16 mouse cellular contexts compared by ENCODE assay signal in the genomic region with DNA sequence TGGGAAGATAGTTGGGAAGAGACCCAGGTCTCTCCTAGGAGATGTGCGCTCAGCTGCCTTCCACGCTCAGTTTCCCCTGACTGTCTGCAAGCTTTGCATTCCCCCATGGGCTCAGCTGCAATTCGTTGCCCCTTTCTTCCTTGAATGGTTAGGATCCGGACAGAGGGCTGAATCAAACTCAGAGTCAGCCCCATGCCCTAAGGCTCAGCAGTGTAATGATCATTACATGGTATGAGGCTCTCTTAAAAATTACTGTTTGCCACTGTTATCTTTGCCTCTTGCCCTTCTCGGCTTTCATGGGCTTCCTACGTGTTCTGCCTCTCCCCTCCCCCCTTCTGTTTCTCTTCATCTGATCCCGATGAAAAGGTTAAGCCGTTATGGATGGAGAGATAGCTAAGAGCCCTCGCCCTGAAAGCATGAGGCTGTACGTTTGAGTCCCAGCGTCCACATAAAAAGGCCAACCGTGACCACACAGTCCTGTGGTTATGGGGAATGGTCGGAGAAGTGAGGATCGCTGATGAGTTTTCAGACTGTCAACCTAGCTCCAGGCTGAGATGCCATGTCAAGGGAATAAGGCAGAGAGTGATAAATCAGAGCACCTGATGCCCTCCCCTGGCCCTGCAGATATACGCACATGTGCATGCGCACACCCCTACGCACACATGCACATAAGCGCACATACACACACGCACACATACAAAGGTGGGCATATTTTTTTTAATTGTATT.
DNase-seq lines count a peak whose midpoint lies in the region; ATAC-seq and TF ChIP-seq lines count a peak whose summit lies in the region.
"Had no signal": no experiment of that assay in that cellular context is flagged by ENCODE, and none has a peak within 500 bp of the region (broad histone marks: within the 10 kb centered on the region; RNA-seq: fewer than 3 reads in every experiment).

No protein-coding gene starts in this region.

- no peak overlapping the region for H3K9ac ChIP-seq in kidney, embryonic 14.5 days (ENCODE audit: low read depth, low read length)
- H3K9ac ChIP-seq in embryonic facial prominence, embryonic 11.5 days (replicated peaks; ENCODE audit: low read length): no peak overlapping the region
- no peak overlapping the region for H3K9ac ChIP-seq in hindbrain, embryonic 15.5 days
- no peak overlapping the region for H3K9ac ChIP-seq in midbrain, postnatal 0 days (replicated peaks; ENCODE audit: low read length, poor library complexity, severe bottlenecking)
- H3K9ac ChIP-seq: liver, embryonic 13.5 days had no signal

- no peak overlapping the region for H3K4me2 ChIP-seq in kidney, embryonic 14.5 days (replicated peaks; ENCODE audit: low read depth, low read length)
- no peak overlapping the region for H3K4me2 ChIP-seq in embryonic facial prominence, embryonic 11.5 days (ENCODE audit: low read depth, low read length)
- H3K4me2 ChIP-seq in hindbrain, embryonic 15.5 days: peak overlapping the region; percentile 39
- H3K4me2 ChIP-seq in midbrain, postnatal 0 days (ENCODE audit: low read depth, low read length, poor library complexity, severe bottlenecking): peak overlapping the region; percentile 5; the same call in 1 of the 2 replicates
- H3K4me2 ChIP-seq: liver, embryonic 13.5 days had no signal

- 49% methylated on average over 19 of the region's 19 CpGs for WGBS in kidney, embryonic 14.5 days
- WGBS in embryonic facial prominence, embryonic 11.5 days: 51% methylated on average over 19 of the region's 19 CpGs
- WGBS in hindbrain, embryonic 15.5 days: 41% methylated on average over 19 of the region's 19 CpGs
- WGBS in midbrain, postnatal 0 days: 41% methylated on average over 19 of the region's 19 CpGs

- TF ChIP-seq CTCF in midbrain, postnatal 0 days (IDR thresholded peaks at IDR 0.05): peak; percentile 32

- ATAC-seq in kidney, embryonic 14.5 days (ENCODE audit: low FRiP score, low TSS enrichment): peak; percentile 58; the same call in 1 of the 2 replicates
- 0 out of 2 replicates have a peak, but pooled peaks have one; percentile 12 for ATAC-seq in embryonic facial prominence, embryonic 11.5 days (replicated peaks; ENCODE audit: insufficient number of reproducible peaks, low FRiP score, low TSS enrichment, low read depth)
- ATAC-seq in hindbrain, embryonic 15.5 days (ENCODE audit: low FRiP score, low read depth): no peak; the same call in 1 of the 2 replicates
- peak; percentile 34; the same call in 1 of the 2 replicates for ATAC-seq in midbrain, postnatal 0 days (ENCODE audit: low FRiP score)
- ATAC-seq: Patski had no signal

- no peaks in the 10 kb centered on the region for H3K27me3 ChIP-seq in kidney, embryonic 14.5 days (ENCODE audit: control insufficient read depth, insufficient read depth, low read length)
- no peaks in the 10 kb centered on the region for H3K27me3 ChIP-seq in embryonic facial prominence, embryonic 11.5 days (ENCODE audit: control insufficient read depth, insufficient read depth, low read length)
- H3K27me3 ChIP-seq in hindbrain, embryonic 15.5 days: no peaks in the 10 kb centered on the region
- no peaks in the 10 kb centered on the region for H3K27me3 ChIP-seq in midbrain, postnatal 0 days (ENCODE audit: insufficient read depth, low read length)
- H3K27me3 ChIP-seq: liver, embryonic 13.5 days had no signal

- H3K9me3 ChIP-seq in kidney, embryonic 14.5 days (ENCODE audit: control insufficient read depth, low read length): no peaks in the 10 kb centered on the region
- H3K9me3 ChIP-seq in embryonic facial prominence, embryonic 11.5 days (replicated peaks; ENCODE audit: control insufficient read depth, low read length): no peaks in the 10 kb centered on the region
- H3K9me3 ChIP-seq in hindbrain, embryonic 15.5 days: no peaks in the 10 kb centered on the region
- no peaks in the 10 kb centered on the region for H3K9me3 ChIP-seq in midbrain, postnatal 0 days (ENCODE audit: low read length)
- H3K9me3 ChIP-seq: heart, embryonic 10.5 days; liver, embryonic 13.5 days had no signal

- no peak for DNase-seq in kidney, adult 11 months
- DNase-seq in embryonic facial prominence, embryonic 11.5 days (ENCODE audit: low spot score): no peak
- no peak for DNase-seq in midbrain, postnatal 0 days (ENCODE audit: low spot score)
- no peak for DNase-seq in urinary bladder, postnatal 25 days (ENCODE audit: low spot score)
- DNase-seq in adrenal gland, postnatal 4 days (ENCODE audit: low spot score in 2 of 2): no peak
- DNase-seq in spleen, postnatal 4 days (ENCODE audit: low spot score in 2 of 2): no peak
- DNase-seq: gastrocnemius, postnatal 25 days; heart, postnatal 4 days; kidney, adult 18-20 months; liver, embryonic 13.5 days; lung, postnatal 10 days; right cerebral cortex, postnatal 14 days had no signal

- peaks cover 6% of the 10 kb centered on the region; the same call in 1 of the 2 replicates for H3K36me3 ChIP-seq in kidney, embryonic 14.5 days (ENCODE audit: control insufficient read depth, insufficient read depth, low read length)
- H3K36me3 ChIP-seq in embryonic facial prominence, embryonic 11.5 days (replicated peaks; ENCODE audit: control insufficient read depth, insufficient read depth, low read depth, low read length): no peaks in the 10 kb centered on the region; the same call in 1 of the 2 replicates
- H3K36me3 ChIP-seq in hindbrain, embryonic 15.5 days: peaks cover 5% of the 10 kb centered on the region; the same call in 1 of the 2 replicates
- no peaks in the 10 kb centered on the region for H3K36me3 ChIP-seq in midbrain, postnatal 0 days (ENCODE audit: insufficient read depth, low read length)

- H3K4me1 ChIP-seq in kidney, embryonic 14.5 days (ENCODE audit: control insufficient read depth, insufficient read depth, low read length): 0 out of 2 replicates have a peak, but pooled peaks cover 3% of the 10 kb centered on the region
- H3K4me1 ChIP-seq in embryonic facial prominence, embryonic 11.5 days (ENCODE audit: control insufficient read depth, insufficient read depth, low read length): no peaks in the 10 kb centered on the region
- H3K4me1 ChIP-seq in hindbrain, embryonic 15.5 days (replicated peaks): peaks cover 9% of the 10 kb centered on the region; the same call in 1 of the 2 replicates
- no peaks in the 10 kb centered on the region for H3K4me1 ChIP-seq in midbrain, postnatal 0 days (ENCODE audit: insufficient read depth, low read length)
- H3K4me1 ChIP-seq: liver, embryonic 13.5 days had no signal

- no peak overlapping the region for H3K4me3 ChIP-seq in kidney, embryonic 14.5 days (ENCODE audit: low read length)
- H3K4me3 ChIP-seq in embryonic facial prominence, embryonic 11.5 days (ENCODE audit: low read depth, low read length): no peak overlapping the region
- H3K4me3 ChIP-seq in hindbrain, embryonic 15.5 days: no peak overlapping the region
- no peak overlapping the region for H3K4me3 ChIP-seq in midbrain, postnatal 0 days (ENCODE audit: low read depth, low read length)
- H3K4me3 ChIP-seq: heart, embryonic 10.5 days; liver, embryonic 13.5 days had no signal

- H3K27ac ChIP-seq in kidney, embryonic 14.5 days (ENCODE audit: low read depth, low read length): no peak overlapping the region
- H3K27ac ChIP-seq in embryonic facial prominence, embryonic 11.5 days (replicated peaks; ENCODE audit: low read depth, low read length): no peak overlapping the region
- no peak overlapping the region for H3K27ac ChIP-seq in hindbrain, embryonic 15.5 days (replicated peaks)
- no peak overlapping the region for H3K27ac ChIP-seq in midbrain, postnatal 0 days (ENCODE audit: low read depth, low read length)
- H3K27ac ChIP-seq: heart, embryonic 10.5 days; liver, embryonic 13.5 days had no signal

Comparison
In these comparisons a context has a peak if more than half of its experiments do, and no peak if none do; other contexts are left out.
1. H3K4me2 ChIP-seq: peak in hindbrain, embryonic 15.5 days (single experiment) and midbrain, postnatal 0 days (single experiment); none in kidney, embryonic 14.5 days (single experiment) and embryonic facial prominence, embryonic 11.5 days (single experiment).